Mouse (Mus musculus) lung, embryonic 15.5 days (tissue): Measurements from ENCODE around the gene Inf2. TPM values are rescaled to one million over a fixed set of nuclear protein-coding genes. Genes with fewer than 3 reads are reported as not detected.

Source experiments
- ATAC-seq: fragments of 200-750 bp; cut with Nextera tagmentation; 2 replicates; pipeline ENCODE4 v1.8.0; 2017; ENCODE audit warnings: moderate number of reproducible peaks, borderline replicate concordance; ENCODE audit not compliant: low FRiP score, low TSS enrichment; ENCODE audit errors: extremely low read depth
- H3K27ac ChIP-seq: fragments of 300-500 bp; sonication (generic); 2 replicates; pipeline ENCODE4 v1.5.1; 2015; ENCODE audit warnings: moderate library complexity, mild to moderate bottlenecking, inconsistent platforms
- H3K27me3 ChIP-seq: fragments of 300-500 bp; sonication (generic); 2 replicates; pipeline ENCODE4 v1.6.1; 2015; ENCODE audit warnings: inconsistent platforms
- H3K36me3 ChIP-seq: fragments of 300-500 bp; sonication (generic); 2 replicates; pipeline ENCODE4 v1.6.1; 2015; ENCODE audit warnings: inconsistent platforms
- H3K4me1 ChIP-seq: fragments of 300-500 bp; sonication (generic); 2 replicates; pipeline ENCODE4 v1.6.1; 2015; ENCODE audit warnings: inconsistent platforms
- H3K4me2 ChIP-seq: fragments of 300-500 bp; sonication (generic); 2 replicates; pipeline ENCODE4 v1.6.1; 2015; ENCODE audit warnings: inconsistent platforms, mild to moderate bottlenecking, moderate library complexity
- H3K4me3 ChIP-seq: fragments of 300-500 bp; sonication (generic); 2 replicates; pipeline ENCODE4 v1.5.1; 2015; ENCODE audit warnings: mild to moderate bottlenecking, inconsistent platforms
- H3K9ac ChIP-seq: fragments of 300-500 bp; sonication (generic); 2 replicates; pipeline ENCODE4 v1.6.1; 2015; ENCODE audit warnings: inconsistent platforms
- H3K9me3 ChIP-seq: fragments of 300-500 bp; sonication (generic); 2 replicates; pipeline ENCODE4 v1.6.1; 2016; ENCODE audit warnings: inconsistent platforms
- WGBS: fragments of 180-500 bp; shearing (Covaris S2); methylation state at CpG from one replicate; pipeline ENCODE4 v1.1.7; 2015; 5-methylcytosine and 5-hydroxymethylcytosine counted together
- polyA plus RNA-seq: library from polyadenylated mRNA; unstranded; fragments of >200 nt; fragmentation: Nextera tagmentation; extraction: Ambion mirVana; gene quantifications from 2 replicates; pipeline ENCODE4 v1.2.1, GENCODE M21; 2015

Gene Inf2
- polyA plus RNA-seq, 1 experiment from 2014 or later = 3.7 TPM

DNA sequence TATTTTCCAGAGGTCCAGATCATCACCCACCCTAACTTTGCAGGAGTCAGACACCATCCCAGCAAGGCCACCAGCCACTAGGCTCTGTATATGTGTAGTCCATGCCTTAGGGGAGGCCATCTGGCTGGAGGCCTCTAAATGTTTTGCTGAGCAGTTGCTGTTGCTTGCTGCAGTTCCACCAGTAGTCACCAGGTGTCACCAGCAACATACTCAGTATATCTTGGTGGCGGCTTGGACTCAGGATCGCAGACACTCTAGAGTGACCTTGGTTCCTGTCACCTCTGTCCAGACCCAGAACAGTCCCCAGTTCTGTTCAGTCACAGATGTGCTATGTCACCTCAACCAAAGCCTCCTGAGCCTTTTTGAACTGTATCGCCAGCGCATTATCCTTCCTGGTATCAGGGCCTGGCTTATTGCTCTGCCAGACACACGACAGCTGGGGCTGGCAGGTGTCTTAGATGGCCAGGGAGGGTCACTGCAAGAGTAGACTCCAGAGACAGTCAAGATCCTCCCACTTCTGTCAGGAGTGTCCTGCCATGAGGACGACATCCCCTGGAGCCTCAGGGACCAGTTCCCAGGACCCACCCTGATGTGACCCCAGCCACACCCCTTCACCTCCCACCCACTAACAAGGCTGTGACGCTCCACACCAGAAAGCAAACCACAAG is 64.7 kb downstream of the Inf2 start:
- ATAC-seq = peak; percentile 55; the same call in 1 of the 2 replicates
- H3K9me3 ChIP-seq = no peaks in the 10 kb centered on the region
- H3K4me3 ChIP-seq = no peak overlapping the region
- WGBS = 43% methylated on average over 7 of the region's 7 CpGs
- no peaks in the 10 kb centered on the region for H3K27me3 ChIP-seq
- H3K9ac ChIP-seq = no peak overlapping the region
- peaks cover 6% of the 10 kb centered on the region for H3K4me1 ChIP-seq
- H3K36me3 ChIP-seq = peaks cover 89% of the 10 kb centered on the region
- H3K4me2 ChIP-seq = no peak overlapping the region
- no peak overlapping the region for H3K27ac ChIP-seq

DNA sequence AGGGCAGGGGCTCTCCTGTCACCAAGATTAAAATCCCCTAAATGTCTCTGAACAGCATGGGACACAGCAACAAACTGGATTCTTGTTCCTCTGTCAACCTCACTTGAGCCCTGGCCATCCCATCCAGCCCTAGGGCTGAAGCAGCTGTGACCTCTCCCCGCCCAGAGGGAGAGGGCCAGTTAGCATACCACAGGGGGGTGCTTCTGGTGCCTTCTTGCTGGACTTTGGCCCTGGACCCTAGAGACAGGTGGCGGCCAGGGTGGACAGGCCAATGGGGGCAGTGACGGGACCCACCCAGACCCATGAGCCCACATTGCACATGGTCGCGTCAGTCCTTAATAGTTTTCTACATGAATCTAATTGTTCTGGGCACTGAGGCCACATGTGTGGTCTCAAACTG is 65.5 kb downstream of the Inf2 start:
- H3K9me3 ChIP-seq = no peaks in the 10 kb centered on the region
- ATAC-seq = no peak
- 87% methylated on average over 5 of the region's 5 CpGs for WGBS
- H3K9ac ChIP-seq = no peak overlapping the region
- H3K4me3 ChIP-seq = no peak overlapping the region
- peaks cover 11% of the 10 kb centered on the region for H3K4me1 ChIP-seq
- H3K4me2 ChIP-seq = no peak overlapping the region
- H3K27ac ChIP-seq = no peak overlapping the region
- H3K36me3 ChIP-seq = peaks cover 90% of the 10 kb centered on the region
- H3K27me3 ChIP-seq = no peaks in the 10 kb centered on the region

DNA sequence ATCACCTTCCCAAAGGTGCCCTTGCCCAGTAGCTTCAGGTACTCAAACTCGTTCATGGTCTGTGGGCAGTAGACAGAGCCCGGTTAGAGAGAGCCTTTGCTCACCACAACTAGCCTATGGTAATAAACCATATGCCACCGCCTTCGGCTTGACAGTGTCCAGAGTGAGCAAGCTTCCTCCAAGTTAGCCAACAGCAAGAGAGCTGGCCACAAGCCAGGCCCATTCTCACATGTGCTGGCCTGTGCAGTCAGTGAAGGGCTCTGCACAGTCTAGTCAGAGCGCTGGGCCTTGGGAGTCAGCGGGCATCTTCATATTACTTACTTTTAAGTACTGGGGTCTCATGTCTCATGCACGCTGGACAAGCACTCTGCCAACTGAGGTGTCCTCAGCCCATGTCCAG is 70.0 kb downstream of the Inf2 start:
- WGBS = 77% methylated on average over 7 of the region's 7 CpGs
- H3K27ac ChIP-seq = no peak overlapping the region
- peaks cover 77% of the 10 kb centered on the region for H3K36me3 ChIP-seq
- H3K27me3 ChIP-seq = no peaks in the 10 kb centered on the region
- no peak overlapping the region for H3K4me3 ChIP-seq
- H3K4me2 ChIP-seq = no peak overlapping the region
- H3K4me1 ChIP-seq = peaks cover 50% of the 10 kb centered on the region
- H3K9ac ChIP-seq = 0 out of 2 replicates have a peak overlapping the region, but pooled peaks have one; percentile 2
- no peak for ATAC-seq
- no peaks in the 10 kb centered on the region for H3K9me3 ChIP-seq

DNA sequence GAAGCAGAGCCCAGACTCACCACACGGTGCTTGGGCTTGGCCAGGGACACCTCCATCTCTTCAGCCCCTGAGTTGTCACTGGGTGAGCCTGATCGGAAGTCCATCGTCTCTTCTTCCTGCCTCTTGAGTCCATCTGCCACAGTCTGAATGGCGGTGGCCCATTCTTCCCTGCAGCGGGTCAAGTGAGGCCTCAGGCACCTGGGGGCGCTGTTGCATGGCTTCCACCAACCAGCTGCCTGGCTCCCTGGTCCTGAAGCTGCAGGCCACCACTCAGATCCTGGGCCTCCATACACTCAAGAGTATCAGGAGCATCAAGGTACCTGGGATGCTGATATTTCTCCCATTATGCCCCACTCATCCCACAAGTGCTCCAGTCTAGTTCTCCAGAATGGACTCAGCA is 70.5 kb downstream of the Inf2 start:
- WGBS = 71% methylated on average over 6 of the region's 6 CpGs
- no peak overlapping the region for H3K27ac ChIP-seq
- no peak overlapping the region for H3K4me2 ChIP-seq
- no peaks in the 10 kb centered on the region for H3K27me3 ChIP-seq
- 0 out of 2 replicates have a peak overlapping the region, but pooled peaks have one; percentile 2 for H3K9ac ChIP-seq
- peaks cover 55% of the 10 kb centered on the region for H3K4me1 ChIP-seq
- no peak for ATAC-seq
- H3K36me3 ChIP-seq = peaks cover 72% of the 10 kb centered on the region
- H3K9me3 ChIP-seq = no peaks in the 10 kb centered on the region
- no peak overlapping the region for H3K4me3 ChIP-seq

DNA sequence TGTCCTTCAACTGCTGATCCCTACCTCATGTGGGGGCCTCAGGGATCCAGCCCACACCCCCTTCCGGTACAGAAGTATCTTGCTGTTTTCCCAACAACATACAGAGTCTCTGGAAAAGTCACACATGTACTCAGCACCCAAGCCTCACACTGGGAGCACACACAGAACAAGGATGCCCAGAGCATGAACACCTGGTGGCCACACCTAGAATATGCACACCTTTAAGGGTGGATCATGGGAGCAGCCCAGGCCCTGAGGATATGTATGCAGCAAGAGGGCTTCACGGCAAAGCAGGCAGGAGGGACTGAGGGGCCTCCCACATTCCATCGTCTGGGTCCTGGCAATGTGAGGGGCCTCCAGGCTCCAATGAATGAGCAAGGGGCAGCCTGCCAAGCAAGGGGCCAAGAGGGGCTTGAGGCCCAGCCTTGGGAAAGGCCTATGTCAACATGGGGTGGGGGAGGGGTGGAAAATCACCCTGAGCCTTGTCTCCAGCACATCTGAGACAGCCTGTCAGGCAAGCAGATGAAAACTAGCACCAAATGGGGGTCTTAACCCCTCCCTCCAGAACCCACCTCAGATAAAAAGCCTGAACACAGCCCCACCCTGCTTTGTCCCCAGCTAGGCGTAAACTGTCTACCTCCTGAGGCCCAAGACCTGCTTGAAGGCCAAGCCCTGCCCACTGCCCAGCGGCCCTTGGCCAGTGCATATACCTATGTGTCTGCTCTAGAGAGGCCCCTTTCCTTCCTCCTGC is 72.2 kb downstream of the Inf2 start:
- peak; percentile 84 for ATAC-seq
- H3K27ac ChIP-seq = peak overlapping the region; percentile 95
- peaks cover 72% of the 10 kb centered on the region for H3K4me1 ChIP-seq
- peak overlapping the region; percentile 25; the same call in 1 of the 2 replicates for H3K9ac ChIP-seq
- H3K4me2 ChIP-seq = peak overlapping the region; percentile 41
- peaks cover 59% of the 10 kb centered on the region for H3K36me3 ChIP-seq
- no peak overlapping the region for H3K4me3 ChIP-seq
- H3K27me3 ChIP-seq = no peaks in the 10 kb centered on the region
- no peaks in the 10 kb centered on the region for H3K9me3 ChIP-seq
- WGBS = 16% methylated on average over 5 of the region's 5 CpGs

DNA sequence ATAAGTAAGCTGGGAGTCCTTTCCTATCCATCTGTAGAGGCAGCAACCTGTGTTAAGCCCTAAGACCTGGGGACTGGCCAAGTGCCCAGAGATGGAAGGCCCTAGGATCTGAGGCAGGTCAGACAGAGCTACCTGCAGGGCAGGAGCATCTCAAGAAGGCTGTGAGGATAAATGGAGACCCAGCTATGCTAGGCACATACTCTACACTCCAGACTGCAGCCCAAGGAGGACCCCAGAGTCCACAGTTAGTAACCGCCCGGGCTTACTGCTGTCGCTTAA is 72.7 kb downstream of the Inf2 start:
- Histone ChIP-seq H3K36me3 (peaks cover 54% of the 10 kb centered on the region), H3K4me1 (peaks cover 77% of the 10 kb centered on the region), H3K4me3 (no peak overlapping the region), H3K9ac (no peak overlapping the region), H3K27me3 (no peaks in the 10 kb centered on the region), H3K9me3 (no peaks in the 10 kb centered on the region), H3K4me2 (peak overlapping the region; percentile 41), H3K27ac (peak overlapping the region; percentile 95)
- 41% methylated on average over 3 of the region's 3 CpGs for WGBS
- ATAC-seq = no peak

DNA sequence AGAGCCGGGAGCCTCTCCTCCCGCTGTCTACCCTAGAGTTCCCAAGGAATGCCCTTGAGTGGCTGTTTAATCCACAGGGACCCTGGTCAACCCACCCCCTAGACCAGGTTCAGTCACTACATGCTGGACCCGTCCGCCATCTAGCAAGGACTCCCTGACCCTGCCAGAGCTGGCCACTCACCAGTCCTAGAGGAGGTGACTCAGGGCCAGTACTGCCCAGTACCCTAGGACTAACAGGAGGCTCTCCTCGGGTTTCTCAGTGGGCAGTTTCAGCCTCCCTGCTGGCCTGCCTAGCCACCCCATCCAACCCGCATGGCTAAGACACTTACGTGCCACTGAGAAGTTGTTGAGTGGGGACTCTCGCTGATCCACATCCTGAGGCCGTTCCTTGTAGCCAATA is 73.3 kb downstream of the Inf2 start:
- Histone ChIP-seq H3K4me3 (no peak overlapping the region), H3K36me3 (peaks cover 48% of the 10 kb centered on the region), H3K9ac (no peak overlapping the region), H3K4me2 (no peak overlapping the region), H3K27me3 (no peaks in the 10 kb centered on the region), H3K4me1 (peaks cover 83% of the 10 kb centered on the region), H3K9me3 (no peaks in the 10 kb centered on the region), H3K27ac (peak overlapping the region; percentile 95)
- ATAC-seq = no peak
- WGBS = 53% methylated on average over 9 of the region's 9 CpGs

DNA sequence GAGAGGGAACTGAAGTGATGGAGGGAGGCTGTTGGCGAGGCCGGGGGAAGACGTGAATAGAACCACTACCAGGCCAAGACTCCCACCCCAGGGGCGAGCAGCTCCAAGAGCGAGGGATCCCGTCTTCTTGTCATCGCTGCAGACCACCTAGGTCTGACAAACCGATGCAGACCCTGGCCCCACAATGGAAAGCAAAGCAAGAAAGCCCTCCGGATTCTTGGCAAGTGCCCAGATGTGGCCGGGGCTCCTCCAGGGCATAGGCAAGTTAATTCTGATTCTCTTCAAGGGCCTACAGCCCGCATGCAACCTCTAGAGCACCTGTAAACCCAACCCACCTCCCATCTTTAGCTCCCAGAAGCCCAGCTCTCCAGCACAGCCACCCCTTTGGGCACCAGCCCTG is 74.7 kb downstream of the Inf2 start:
- ATAC-seq = no peak
- Histone ChIP-seq H3K9me3 (no peaks in the 10 kb centered on the region), H3K9ac (no peak overlapping the region), H3K27ac (peak overlapping the region; percentile 89), H3K4me2 (peak overlapping the region; percentile 9; the same call in 1 of the 2 replicates), H3K4me3 (no peak overlapping the region), H3K4me1 (peaks cover 97% of the 10 kb centered on the region), H3K27me3 (no peaks in the 10 kb centered on the region), H3K36me3 (peaks cover 44% of the 10 kb centered on the region)
- WGBS = 61% methylated on average over 11 of the region's 11 CpGs

DNA sequence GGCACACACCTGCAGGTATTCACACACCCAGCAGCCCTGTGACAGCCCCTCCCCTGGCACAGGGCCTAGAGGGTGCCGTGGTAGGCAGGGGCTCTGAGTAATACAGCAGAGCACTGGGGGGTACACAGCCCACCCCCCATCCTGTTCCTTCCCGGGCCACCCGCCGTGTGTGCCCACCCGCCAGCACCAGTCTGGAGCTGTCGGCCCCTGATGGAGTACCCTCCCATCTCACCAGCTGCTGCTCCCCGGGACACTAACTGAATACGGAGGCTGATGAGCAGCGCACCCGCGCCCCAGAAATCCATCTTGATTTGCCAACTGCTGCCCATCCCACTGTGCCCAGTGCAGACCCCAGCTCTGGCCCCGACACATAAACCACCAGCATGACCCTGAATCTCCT is 75.1 kb downstream of the Inf2 start:
- Histone ChIP-seq H3K4me1 (peaks cover 99% of the 10 kb centered on the region), H3K9me3 (no peaks in the 10 kb centered on the region), H3K4me3 (no peak overlapping the region), H3K27me3 (no peaks in the 10 kb centered on the region), H3K9ac (no peak overlapping the region), H3K4me2 (peak overlapping the region; percentile 9; the same call in 1 of the 2 replicates), H3K36me3 (peaks cover 44% of the 10 kb centered on the region), H3K27ac (peak overlapping the region; percentile 89)
- 73% methylated on average over 12 of the region's 12 CpGs for WGBS
- ATAC-seq = no peak

DNA sequence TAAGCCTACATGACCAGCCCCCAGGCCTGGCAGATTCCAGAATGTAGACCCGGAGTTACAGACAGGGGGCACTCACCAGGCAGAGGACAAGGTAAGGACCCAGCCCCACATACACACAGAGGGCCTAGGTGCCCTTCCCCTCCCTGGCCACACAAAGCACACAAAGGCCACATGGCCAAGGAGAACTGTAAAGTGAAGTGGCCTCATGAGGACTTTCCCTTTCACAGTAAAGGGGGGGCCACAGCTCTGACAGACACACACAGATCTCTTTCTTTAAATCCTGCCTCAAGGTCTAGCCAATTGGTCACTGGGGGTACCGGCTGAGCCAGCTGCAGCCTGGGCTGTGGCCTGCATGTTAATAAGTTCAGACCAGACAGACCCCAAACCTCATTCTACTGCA is 75.5 kb downstream of the Inf2 start:
- Histone ChIP-seq H3K27ac (peak overlapping the region; percentile 89), H3K4me3 (no peak overlapping the region), H3K4me1 (peaks cover 99% of the 10 kb centered on the region), H3K27me3 (no peaks in the 10 kb centered on the region), H3K9ac (no peak overlapping the region), H3K36me3 (peaks cover 44% of the 10 kb centered on the region), H3K4me2 (0 out of 2 replicates have a peak overlapping the region, but pooled peaks have one; percentile 9), H3K9me3 (no peaks in the 10 kb centered on the region)
- ATAC-seq = no peak
- WGBS = 37% methylated on average over 2 of the region's 2 CpGs

DNA sequence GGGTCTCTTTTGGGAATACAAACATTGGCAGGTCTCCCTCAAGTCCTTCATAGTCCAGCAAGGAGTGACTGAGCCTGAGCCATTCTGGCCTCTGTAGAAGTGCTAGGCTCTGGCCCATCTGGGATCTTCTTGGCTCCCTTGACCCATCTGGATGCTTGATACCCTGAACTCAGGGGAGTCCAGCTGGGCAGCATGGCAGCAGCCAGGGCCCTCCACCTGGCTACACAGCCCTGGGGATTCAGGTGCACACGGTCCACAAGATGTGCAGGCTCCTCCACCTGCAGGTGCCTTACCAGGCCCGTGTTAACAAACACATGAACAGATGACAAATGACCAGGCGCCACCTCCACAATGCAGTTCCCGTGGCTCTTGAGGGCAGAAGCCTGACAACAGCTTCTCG is 76.1 kb downstream of the Inf2 start:
- Histone ChIP-seq H3K27ac (peak overlapping the region; percentile 89), H3K36me3 (peaks cover 44% of the 10 kb centered on the region), H3K9ac (no peak overlapping the region), H3K4me3 (no peak overlapping the region), H3K4me1 (peaks cover 97% of the 10 kb centered on the region), H3K4me2 (peak overlapping the region; percentile 28; the same call in 1 of the 2 replicates), H3K27me3 (no peaks in the 10 kb centered on the region), H3K9me3 (no peaks in the 10 kb centered on the region)
- ATAC-seq = no peak
- WGBS = 36% methylated on average over 5 of the region's 5 CpGs
